Mouse (Mus musculus) heart, adult 2 months (tissue): ENCODE data around the gene E2f4.

Experiments
- CTCF ChIP-seq: fragments of 200-600 bp; IDR thresholded peaks from 2 replicates; pipeline ENCODE4 v1.8.1; 2022; ENCODE audit warnings: antibody characterized with exemption, mild to moderate bottlenecking, moderate library complexity
- EP300 ChIP-seq: fragments of 200-500 bp; IDR thresholded peaks from 2 replicates; pipeline ENCODE4 v1.6.1; 2011; ENCODE audit warnings: low read depth, low read length, control low read depth; ENCODE audit not compliant: insufficient read depth
- POLR2A ChIP-seq: fragments of 200-500 bp; IDR thresholded peaks from 2 replicates; pipeline ENCODE4 v1.6.1; 2011; ENCODE audit warnings: mild to moderate bottlenecking, low read depth, low read length, control low read depth; ENCODE audit not compliant: insufficient read depth

- TF ChIP-seq CTCF (no peak), POLR2A (no peak), EP300 (no peak)
Measured at GRCm38 (mm10) chr8:105336373-105337130, 39.1 kb downstream of the E2f4 start.
